In the genomic region with DNA sequence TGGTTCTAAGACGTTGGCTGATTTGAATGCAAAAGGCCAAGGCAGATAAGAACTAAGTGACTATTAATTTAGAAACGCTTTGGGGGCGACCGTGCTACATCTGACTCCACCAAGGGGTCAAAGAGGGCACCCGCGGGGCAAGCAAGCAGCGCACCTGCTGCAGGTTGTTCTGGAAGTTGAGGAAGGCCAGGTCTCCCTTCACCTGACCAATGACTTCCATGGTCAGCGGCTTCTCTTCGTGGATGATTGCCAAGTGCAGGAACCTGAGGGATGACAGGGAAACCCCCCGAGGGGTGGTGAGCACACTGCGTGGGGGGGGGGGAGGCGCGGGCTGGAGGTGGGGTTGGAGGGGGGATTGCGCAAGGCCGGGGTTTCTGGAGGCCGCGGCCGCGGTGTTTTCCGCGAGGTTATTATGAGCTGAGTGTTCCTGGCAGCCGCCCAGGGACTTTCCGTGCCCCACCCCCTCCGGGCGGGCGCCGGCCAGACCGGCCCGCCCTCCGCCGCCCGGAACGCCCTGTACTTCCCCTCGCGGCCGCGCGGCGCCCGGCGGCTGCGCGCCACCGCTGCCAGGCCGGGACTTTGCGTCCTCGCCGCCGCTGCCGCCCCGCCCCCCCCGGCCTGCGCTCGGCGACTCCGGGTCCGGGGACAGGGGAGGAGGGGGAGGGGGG, we compare ENCODE assay signal across 8 mouse cellular contexts. TPM values are rescaled to one million over a fixed set of nuclear protein-coding genes. Genes with fewer than 3 reads are reported as not detected.
DNase-seq lines count a peak whose midpoint lies in the region; ATAC-seq and TF ChIP-seq lines count a peak whose summit lies in the region.

No protein-coding gene starts in this region.

- TF ChIP-seq EP300 in lung, postnatal 0 days (IDR thresholded peaks at IDR 0.05), result peak; percentile 77

- 5% methylated on average over 54 of the region's 57 CpGs for WGBS in hindbrain, embryonic 10.5 days
- WGBS in lung, postnatal 0 days, result under 1% methylated on average over 21 of the region's 57 CpGs

- DNase-seq in MN1 (ENCODE audit: low spot score), result peak; percentile 99
- DNase-seq in cerebellum, adult 9-10 months, result peak; percentile 89
- DNase-seq in hindbrain, embryonic 10.5 days (ENCODE audit: low spot score), result peak; percentile 83
- DNase-seq in layer of hippocampus, postnatal 10 days (ENCODE audit: low spot score in 2 of 2), result peak; percentile 91 to 94
- DNase-seq in lung, postnatal 0 days (ENCODE audit: low spot score), result peak; percentile 98
- DNase-seq in ovary, postnatal 10 days (ENCODE audit: low spot score), result peak; percentile 94
- peak; percentile 76 to 79 for DNase-seq in thymus, postnatal 10 days (ENCODE audit: low spot score in 2 of 2)

- no peaks in the 10 kb centered on the region for H3K9me3 ChIP-seq in hindbrain, embryonic 10.5 days
- H3K9me3 ChIP-seq in lung, postnatal 0 days (ENCODE audit: low read length), result no peaks in the 10 kb centered on the region

- peak; percentile 1; the same call in 1 of the 2 replicates for TF ChIP-seq CTCF in lung, postnatal 0 days (IDR thresholded peaks at IDR 0.05)

- H3K36me3 ChIP-seq in hindbrain, embryonic 10.5 days, result peaks cover 43% of the 10 kb centered on the region
- H3K36me3 ChIP-seq in lung, postnatal 0 days (ENCODE audit: insufficient read depth, low read length), result peaks cover 30% of the 10 kb centered on the region

- ATAC-seq in frontal cortex, adult (ENCODE audit: low TSS enrichment), result peak; percentile 58
- ATAC-seq in lung, postnatal 0 days, result peak; percentile 87

- H3K27ac ChIP-seq in hindbrain, embryonic 10.5 days, result peak overlapping the region; percentile 99
- H3K27ac ChIP-seq in lung, postnatal 0 days (ENCODE audit: low read length), result peak overlapping the region; percentile 99

- H3K27me3 ChIP-seq in hindbrain, embryonic 10.5 days (ENCODE audit: insufficient read depth, poor library complexity, severe bottlenecking), result no peaks in the 10 kb centered on the region
- no peaks in the 10 kb centered on the region for H3K27me3 ChIP-seq in lung, postnatal 0 days (replicated peaks; ENCODE audit: insufficient read depth, low read length)

- peak overlapping the region; percentile 98 for H3K9ac ChIP-seq in lung, postnatal 0 days (replicated peaks; ENCODE audit: low read depth)

- peak overlapping the region; percentile 75 for H3K4me3 ChIP-seq in hindbrain, embryonic 10.5 days
- H3K4me3 ChIP-seq in lung, postnatal 0 days (ENCODE audit: low read depth, low read length), result peak overlapping the region; percentile 99

- H3K4me1 ChIP-seq in hindbrain, embryonic 10.5 days (replicated peaks), result peaks cover 33% of the 10 kb centered on the region
- H3K4me1 ChIP-seq in lung, postnatal 0 days (ENCODE audit: insufficient read depth, low read depth, low read length), result peaks cover 22% of the 10 kb centered on the region

- peak overlapping the region; percentile 79 for H3K4me2 ChIP-seq in lung, postnatal 0 days (replicated peaks; ENCODE audit: low read depth, low read length)

RNA-seq across cellular contexts. Expression of gene Nfkbia, which starts 0.8 kb away (rescaled TPM):
- polyA plus RNA-seq in hindbrain, embryonic 10.5 days (2016; fragmentation: Nextera tagmentation; extraction: Ambion mirVana), result 33.8 and 37.1 TPM in 2 replicates
- total RNA-seq in layer of hippocampus, postnatal 10 days (2021), result 10 to 100 TPM; 34.0 to 43.0 TPM
- 184 and 297 TPM in 2 replicates for polyA plus RNA-seq in lung, postnatal 0 days (2015; fragmentation: Nextera tagmentation; extraction: Ambion mirVana)

Comparison
In these comparisons a context has a peak if more than half of its experiments do, and no peak if none do; other contexts are left out.
1. Peak in every context shown above with its lines: DNase-seq, ATAC-seq, H3K4me3 ChIP-seq and H3K27ac ChIP-seq.